Mouse (Mus musculus) gastrocnemius, adult 2 months (tissue): ENCODE measurements at regions not wholly inside any gene's neighbourhood (a gene's known extent, or its start where the extent isn't known, plus 50 kb on each side); places are given as distances from the start of the nearest gene placed in this dataset.
"Not testable (repeated sequence)": the region's sequence is repeated elsewhere in the genome, so short reads cannot be mapped to it uniquely, and the experiment has no call there.

Experiments used
- DNase-seq: peaks from one replicate; pipeline ENCODE4 v3.0.0; 2022
- H3K27ac ChIP-seq: fragments of 200-600 bp; 2 replicates; pipeline ENCODE4 v1.8.1; 2022; ENCODE audit warnings: mild to moderate bottlenecking
- H3K4me3 ChIP-seq: fragments of 200-600 bp; 2 replicates; pipeline ENCODE4 v1.8.1; 2022; ENCODE audit warnings: mild to moderate bottlenecking, moderate library complexity
- CTCF ChIP-seq: fragments of 200-600 bp; IDR thresholded peaks from 2 replicates; pipeline ENCODE4 v1.8.1; 2022; ENCODE audit warnings: antibody characterized with exemption, mild to moderate bottlenecking, moderate library complexity
- intact Hi-C: fragments of 180-260 bp; cut with DNase I; formaldehyde crosslinking; loops from one replicate; pipeline ENCODE4 v1.15.1; 2025

DNA sequence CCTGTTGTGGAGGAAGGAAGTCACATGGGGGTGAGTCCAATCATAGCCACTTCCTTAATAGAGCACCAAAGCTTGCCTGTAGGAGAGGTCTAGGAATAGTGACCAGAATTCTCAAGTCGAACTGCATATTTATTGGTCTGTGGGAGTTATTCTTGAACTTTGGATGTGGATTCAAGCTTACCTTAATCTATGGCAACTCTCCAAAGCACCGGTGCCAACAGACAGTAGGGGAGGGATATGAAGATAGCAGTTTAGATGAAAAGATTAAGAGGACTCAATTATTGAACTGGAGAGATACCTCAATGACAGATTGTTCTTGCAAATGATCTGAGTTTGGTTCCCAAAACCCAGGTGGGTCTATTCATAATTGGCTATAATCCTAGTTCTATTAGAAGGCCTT, 413.6 kb downstream of the Tox3 start:
- DNase-seq = no peak
- H3K27ac ChIP-seq = no peak overlapping the region
- intact Hi-C loops = no loop called here
- H3K4me3 ChIP-seq = no peak overlapping the region
- no peak for TF ChIP-seq CTCF

DNA sequence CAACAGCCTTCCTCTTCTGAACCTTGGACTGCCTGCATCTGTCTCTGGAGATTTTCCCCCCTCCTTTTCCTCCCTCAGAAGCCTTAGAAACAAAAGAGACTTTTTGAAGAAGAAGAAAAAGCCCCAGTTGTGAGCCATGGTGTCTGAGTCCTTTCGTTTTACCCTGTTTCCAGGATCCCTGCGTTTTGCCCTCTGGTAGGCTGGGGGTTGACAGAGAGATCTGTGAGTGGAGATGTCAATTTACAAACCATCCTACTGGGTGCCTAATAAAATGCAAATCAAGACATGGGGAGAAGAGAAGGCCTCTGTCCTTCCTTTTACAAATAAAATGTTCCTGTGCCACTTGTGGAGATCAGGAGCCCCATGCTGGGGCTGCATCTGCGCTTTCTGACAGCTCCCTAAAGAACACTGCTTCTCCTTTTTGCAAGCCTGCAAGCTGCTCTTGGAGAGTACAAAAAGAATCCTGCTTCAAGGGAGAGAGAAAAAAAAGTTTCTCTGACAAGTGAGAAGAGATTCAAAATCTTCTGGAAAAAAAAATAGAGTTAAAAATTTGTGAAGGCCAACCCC, 421.4 kb downstream of the Tox3 start:
- no peak for TF ChIP-seq CTCF
- no peak overlapping the region for H3K27ac ChIP-seq
- DNase-seq = no peak
- intact Hi-C loops = no loop called here
- no peak overlapping the region for H3K4me3 ChIP-seq

DNA sequence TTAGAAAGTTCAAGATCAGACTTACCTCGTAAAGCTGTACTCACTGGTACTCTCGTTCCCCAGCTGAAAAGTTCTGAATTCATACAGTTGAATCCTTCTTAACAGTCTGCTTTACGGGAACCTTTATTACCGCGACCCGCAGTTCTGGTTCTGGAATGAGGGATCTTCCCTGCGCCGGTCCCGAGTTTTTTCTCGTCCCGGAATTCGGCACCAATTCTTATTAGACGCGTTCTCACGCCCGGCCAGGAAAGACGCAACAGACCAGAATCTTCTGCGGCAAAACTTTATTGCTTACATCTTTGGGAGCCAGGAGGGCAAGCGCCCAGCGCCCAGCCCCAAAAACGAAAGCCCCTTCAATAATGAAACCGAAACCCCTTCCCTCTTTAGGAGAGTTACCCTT, 423.4 kb downstream of the Tox3 start:
- H3K27ac ChIP-seq, intact Hi-C loops, H3K4me3 ChIP-seq, DNase-seq: not testable (repeated sequence)

DNA sequence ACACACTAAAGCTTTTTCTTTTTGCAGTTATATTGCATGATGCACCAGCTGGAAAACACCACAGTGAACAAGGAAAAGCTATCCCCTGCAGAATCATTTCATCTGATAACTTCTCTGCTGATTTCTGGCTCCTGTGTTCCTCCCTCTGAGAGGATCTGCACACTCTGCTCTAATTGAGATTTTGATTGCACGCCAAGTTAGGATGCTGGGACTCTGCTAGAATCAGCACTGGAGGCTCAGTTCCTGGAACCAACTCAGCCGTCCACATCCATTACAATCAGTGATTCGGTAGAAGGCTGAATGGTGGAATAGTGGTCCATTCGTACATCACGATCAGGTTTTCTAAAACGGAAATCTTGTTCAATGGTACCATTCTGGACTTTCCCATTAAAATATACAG, 434.1 kb downstream of the Tox3 start:
- no peak for TF ChIP-seq CTCF
- intact Hi-C loops = no loop called here
- H3K27ac ChIP-seq = no peak overlapping the region
- H3K4me3 ChIP-seq = no peak overlapping the region
- no peak for DNase-seq

DNA sequence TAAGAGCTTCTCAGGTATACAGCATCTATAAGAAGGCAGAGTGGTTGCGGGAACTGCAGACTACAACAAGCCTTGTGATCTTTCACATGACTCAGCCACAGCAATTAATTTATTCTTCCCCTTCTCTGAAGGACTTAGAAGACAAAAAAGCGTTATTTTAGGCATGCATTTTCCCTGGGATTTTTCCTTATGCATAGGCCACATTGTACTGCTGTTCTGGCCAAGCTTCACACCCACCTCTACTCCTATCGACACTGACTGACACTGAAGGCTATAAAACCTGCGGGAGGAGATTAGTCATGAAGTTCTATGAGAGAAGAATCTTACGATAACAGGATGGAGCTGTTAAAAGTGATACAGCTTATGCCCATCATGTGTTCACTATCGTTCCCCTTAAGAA, 441.9 kb downstream of the Tox3 start:
- no peak overlapping the region for H3K27ac ChIP-seq
- no peak for DNase-seq
- no peak for TF ChIP-seq CTCF
- H3K4me3 ChIP-seq = no peak overlapping the region
- intact Hi-C loops = no loop called here

DNA sequence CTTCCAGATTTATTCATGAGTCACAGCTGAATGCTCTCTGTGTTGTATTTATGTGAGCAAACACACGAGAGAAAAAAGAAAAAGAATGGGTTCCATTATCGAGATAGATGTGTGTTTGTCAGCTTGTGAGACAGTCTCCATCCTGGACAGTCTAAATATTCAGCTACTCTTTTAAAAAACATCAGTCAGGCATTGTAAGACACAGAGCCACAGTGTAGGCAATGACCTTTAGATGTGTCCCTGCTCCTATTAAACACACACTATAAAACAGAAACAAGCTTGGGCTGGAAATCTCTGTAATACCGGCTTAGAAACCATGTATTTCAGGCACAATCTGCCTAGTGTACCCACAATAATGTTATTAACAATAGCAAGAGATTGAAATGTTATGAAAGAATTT, 442.6 kb downstream of the Tox3 start:
- H3K4me3 ChIP-seq = no peak overlapping the region
- intact Hi-C loops = no loop called here
- DNase-seq = no peak
- no peak overlapping the region for H3K27ac ChIP-seq
- no peak for TF ChIP-seq CTCF

DNA sequence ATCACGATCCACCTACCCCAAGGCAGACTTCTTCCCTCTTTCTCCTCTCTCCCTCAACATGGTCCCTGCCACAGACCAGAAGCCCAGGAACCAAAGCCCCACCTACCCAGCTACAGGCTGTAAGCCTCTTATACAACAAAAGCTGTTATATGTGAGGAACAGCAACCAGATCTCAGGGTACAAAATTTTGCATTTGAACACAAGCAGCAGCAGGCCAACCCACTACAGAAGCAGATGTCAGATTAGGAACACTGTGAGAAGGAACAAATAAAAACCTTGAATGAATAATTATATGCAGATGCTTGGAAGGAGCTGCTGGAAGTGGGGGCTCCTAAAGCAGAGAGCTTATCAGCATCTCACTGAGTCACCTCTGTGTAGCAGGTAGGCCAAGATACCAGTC, 444.8 kb downstream of the Tox3 start:
- H3K4me3 ChIP-seq = no peak overlapping the region

DNA sequence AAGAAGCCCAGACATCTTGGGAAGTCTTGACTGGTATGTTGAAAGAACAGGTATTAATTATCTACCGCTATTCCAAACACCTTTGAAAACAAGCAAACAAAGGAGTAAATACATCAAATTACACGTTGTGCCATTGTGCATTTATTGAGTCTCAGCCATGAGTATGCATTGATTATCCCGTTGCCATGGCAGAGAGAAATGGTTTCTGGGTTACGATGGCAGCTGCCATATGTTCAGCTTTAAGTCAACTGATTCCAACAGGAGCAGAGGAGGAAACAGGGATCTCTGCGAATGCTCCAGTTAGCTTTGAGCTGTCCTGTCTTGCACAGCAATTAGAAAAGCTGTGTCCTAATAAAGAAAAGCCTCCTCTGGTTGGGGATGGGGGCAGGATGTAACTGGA, 475.4 kb downstream of the Tox3 start:
- DNase-seq = no peak
- intact Hi-C loops = no loop called here
- no peak for TF ChIP-seq CTCF
- Histone ChIP-seq H3K4me3 (no peak overlapping the region), H3K27ac (no peak overlapping the region)

More for the DNA sequence above, 444.8 kb downstream of the Tox3 start:
- intact Hi-C loops = no loop called here
- no peak for TF ChIP-seq CTCF
- H3K27ac ChIP-seq = no peak overlapping the region
- no peak for DNase-seq

DNA sequence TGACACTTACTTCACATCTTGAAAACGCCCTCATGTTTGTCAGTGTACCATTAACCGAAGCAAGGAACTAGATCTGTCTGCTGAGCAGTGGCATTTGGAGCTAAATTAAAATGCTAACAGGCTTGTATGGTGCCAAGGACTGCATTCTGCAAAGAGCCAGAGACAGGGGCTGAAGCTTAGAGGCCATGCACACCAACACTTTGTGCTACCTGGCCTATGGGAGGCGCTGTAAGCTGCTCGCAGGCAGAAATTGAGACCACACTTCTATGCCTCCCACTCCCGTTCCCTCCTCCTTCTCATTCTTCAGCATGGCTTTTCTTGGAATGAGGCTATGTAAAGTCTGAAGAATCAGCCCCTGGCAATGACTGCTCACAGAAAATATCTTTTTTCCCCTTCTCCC, 476.2 kb downstream of the Tox3 start:
- DNase-seq = no peak
- Histone ChIP-seq H3K4me3 (no peak overlapping the region), H3K27ac (no peak overlapping the region)
- no peak for TF ChIP-seq CTCF
- intact Hi-C loops = no loop called here

DNA sequence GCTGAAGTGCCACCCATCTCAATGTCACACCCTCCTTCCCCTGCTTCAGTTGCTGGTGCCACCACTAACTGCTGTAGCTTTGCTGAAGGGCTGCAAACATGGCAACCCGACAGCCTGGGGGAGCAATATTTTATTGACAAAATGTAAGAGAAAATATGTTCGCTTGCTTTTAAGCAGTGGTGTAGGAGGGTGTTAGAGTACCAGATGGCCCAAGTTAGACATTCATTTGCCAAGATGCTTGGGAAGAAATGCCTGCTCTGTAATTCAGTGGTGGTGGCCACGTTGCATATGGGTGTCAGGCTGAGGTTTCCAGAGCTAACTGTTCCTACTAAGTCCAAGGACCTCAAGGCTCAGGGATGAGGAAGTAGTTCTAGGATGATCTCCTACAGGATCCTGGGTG, 488.3 kb downstream of the Tox3 start:
- H3K27ac ChIP-seq = no peak overlapping the region
- no peak overlapping the region for H3K4me3 ChIP-seq
- intact Hi-C loops = no loop called here
- no peak for TF ChIP-seq CTCF
- no peak for DNase-seq

DNA sequence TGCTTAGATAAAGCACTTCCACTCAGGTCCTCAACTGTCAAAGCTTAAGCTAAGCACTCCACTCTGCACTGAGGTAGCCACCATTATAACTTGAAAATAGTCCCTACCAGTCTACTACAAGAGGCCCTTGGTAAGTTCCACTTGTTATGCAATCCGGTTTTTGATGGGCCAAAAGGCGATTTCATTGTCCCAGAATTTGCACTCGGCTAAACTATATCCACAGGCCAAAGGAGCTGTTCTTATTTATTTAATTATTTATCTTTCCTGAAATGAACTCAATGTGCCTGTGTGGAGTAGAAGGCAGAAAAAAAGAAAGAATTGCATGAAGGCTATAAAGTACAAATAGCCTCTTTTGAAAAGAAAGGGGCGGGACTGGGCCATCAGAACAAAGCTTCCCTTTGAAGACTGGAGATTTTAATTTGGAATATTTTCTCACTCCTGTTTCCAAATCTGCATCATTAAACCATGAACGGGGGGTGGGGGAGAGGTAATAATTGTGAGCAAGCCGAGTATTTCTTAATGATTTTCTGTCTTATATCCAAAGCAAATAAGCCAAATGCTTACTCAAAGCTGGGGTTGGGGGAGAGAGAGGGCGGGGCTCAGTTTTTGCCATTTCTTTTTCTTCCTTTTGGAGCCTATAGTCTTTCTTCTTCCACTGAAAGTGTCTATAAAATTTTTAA, 489.3 kb downstream of the Tox3 start:
- DNase-seq = no peak
- H3K27ac ChIP-seq = no peak overlapping the region
- intact Hi-C loops = no loop called here
- H3K4me3 ChIP-seq = no peak overlapping the region
- TF ChIP-seq CTCF = no peak

DNA sequence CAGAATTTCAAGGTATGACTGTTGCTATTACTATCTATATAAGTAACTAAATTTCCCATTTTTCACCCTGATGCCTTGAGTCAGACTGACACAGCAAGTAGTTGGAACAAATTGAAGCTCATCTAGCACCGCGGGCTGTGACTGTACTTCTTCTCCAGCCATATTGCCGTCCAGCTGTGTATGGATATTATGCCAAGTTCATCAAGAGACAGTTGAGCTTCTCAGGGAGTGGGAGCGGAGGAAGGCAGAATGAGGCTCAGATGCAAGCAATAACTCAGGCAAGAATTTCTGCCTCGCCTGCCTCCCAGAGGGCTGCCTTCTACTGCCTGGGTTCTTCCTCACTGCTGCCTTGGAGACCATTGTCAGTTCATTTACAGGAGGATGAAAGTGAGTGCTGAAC, 492.6 kb downstream of the Tox3 start:
- no peak for TF ChIP-seq CTCF
- no peak for DNase-seq
- intact Hi-C loops = no loop called here
- H3K27ac ChIP-seq = no peak overlapping the region
- no peak overlapping the region for H3K4me3 ChIP-seq

DNA sequence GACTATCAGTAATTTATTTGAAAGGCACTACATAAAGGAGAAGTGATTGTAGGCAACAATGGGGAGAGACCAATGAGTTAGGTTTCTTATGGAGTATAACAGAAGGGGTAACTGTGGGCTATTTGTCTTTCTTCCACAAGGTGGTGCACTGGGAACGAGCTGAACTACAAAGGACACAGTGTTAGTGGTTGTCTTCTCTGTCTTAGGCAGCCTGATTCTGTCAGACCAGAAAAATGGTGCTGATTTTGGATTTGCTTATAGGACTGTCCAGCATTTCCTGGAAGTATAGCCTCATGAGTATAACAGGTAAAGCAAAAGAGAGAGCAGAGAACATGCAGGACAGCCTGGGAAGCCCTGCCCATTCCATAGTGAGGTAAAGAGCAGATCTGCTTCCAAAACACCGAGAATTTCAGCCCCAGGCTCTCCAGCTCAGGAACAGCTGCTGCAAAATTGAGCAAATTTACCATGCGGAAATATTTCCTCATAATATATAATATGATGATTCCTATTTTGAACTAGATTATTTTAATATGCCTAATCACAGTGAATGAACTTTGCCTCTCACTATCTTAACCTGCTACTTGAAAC, 497.8 kb downstream of the Tox3 start:
- peak; percentile 57 for TF ChIP-seq CTCF
- intact Hi-C loops = loop anchor here (5.0 kb wide), 1 partner anchor 942 kb away; no protein-coding TSS in a partner anchor
- H3K27ac ChIP-seq = no peak overlapping the region

More for the DNA sequence above, 497.8 kb downstream of the Tox3 start:
- DNase-seq = no peak
- no peak overlapping the region for H3K4me3 ChIP-seq
